Mouse (Mus musculus) urinary bladder, postnatal 25 days (tissue): ENCODE data around the gene Cradd.

Experiments
- DNase-seq: peaks from one replicate; pipeline ENCODE4 v3.0.0; 2022; ENCODE audit warnings: low spot score

The Cradd gene

GRCm38 (mm10) chr10:95269151-95269550 lies 54.8 kb downstream of the Cradd start:
- DNase-seq = no peak

GRCm38 (mm10) chr10:95268366-95268765 lies 55.6 kb downstream of the Cradd start:
- DNase-seq = no peak

GRCm38 (mm10) chr10:95266983-95267382 lies 57.0 kb downstream of the Cradd start:
- no peak for DNase-seq

GRCm38 (mm10) chr10:95266041-95266762 lies 57.7 kb downstream of the Cradd start:
- DNase-seq = no peak

- no peak for DNase-seq
Measured at GRCm38 (mm10) chr10:95265576-95265975, 58.4 kb downstream of the Cradd start.

- DNase-seq = peak; percentile 25
Measured at GRCm38 (mm10) chr10:95264485-95265321, 59.2 kb downstream of the Cradd start.

GRCm38 (mm10) chr10:95262388-95262787 lies 61.5 kb downstream of the Cradd start:
- no peak for DNase-seq

- DNase-seq = no peak
Measured at GRCm38 (mm10) chr10:95261279-95261678, 62.7 kb downstream of the Cradd start.

- no peak for DNase-seq
Measured at GRCm38 (mm10) chr10:95260420-95260819, 63.5 kb downstream of the Cradd start.

- no peak for DNase-seq
Measured at GRCm38 (mm10) chr10:95258471-95259155, 65.3 kb downstream of the Cradd start.

GRCm38 (mm10) chr10:95257979-95258378 lies 66.0 kb downstream of the Cradd start:
- no peak for DNase-seq

- DNase-seq = no peak
Measured at GRCm38 (mm10) chr10:95256095-95256494, 67.8 kb downstream of the Cradd start.

- no peak for DNase-seq
Measured at GRCm38 (mm10) chr10:95255018-95255680, 68.8 kb downstream of the Cradd start.

- no peak for DNase-seq
Measured at GRCm38 (mm10) chr10:95254453-95255001, 69.4 kb downstream of the Cradd start.

GRCm38 (mm10) chr10:95254046-95254445 lies 69.9 kb downstream of the Cradd start:
- no peak for DNase-seq

- DNase-seq = no peak
Measured at GRCm38 (mm10) chr10:95251674-95252073, 72.3 kb downstream of the Cradd start.

GRCm38 (mm10) chr10:95248362-95248761 lies 75.6 kb downstream of the Cradd start:
- no peak for DNase-seq

- no peak for DNase-seq
Measured at GRCm38 (mm10) chr10:95246696-95247095, 77.2 kb downstream of the Cradd start.

- DNase-seq = no peak
Measured at GRCm38 (mm10) chr10:95245680-95245982, 78.3 kb downstream of the Cradd start.

- DNase-seq = no peak
Measured at GRCm38 (mm10) chr10:95244961-95245679, 78.8 kb downstream of the Cradd start.
